Mouse (Mus musculus): ENCODE data around the gene Mob1a. TPM values are rescaled to one million over a fixed set of nuclear protein-coding genes. Genes with fewer than 3 reads are reported as not detected.

Gene Mob1a
- polyA plus RNA-seq, 1 experiment, result 30.8 TPM

DNA sequence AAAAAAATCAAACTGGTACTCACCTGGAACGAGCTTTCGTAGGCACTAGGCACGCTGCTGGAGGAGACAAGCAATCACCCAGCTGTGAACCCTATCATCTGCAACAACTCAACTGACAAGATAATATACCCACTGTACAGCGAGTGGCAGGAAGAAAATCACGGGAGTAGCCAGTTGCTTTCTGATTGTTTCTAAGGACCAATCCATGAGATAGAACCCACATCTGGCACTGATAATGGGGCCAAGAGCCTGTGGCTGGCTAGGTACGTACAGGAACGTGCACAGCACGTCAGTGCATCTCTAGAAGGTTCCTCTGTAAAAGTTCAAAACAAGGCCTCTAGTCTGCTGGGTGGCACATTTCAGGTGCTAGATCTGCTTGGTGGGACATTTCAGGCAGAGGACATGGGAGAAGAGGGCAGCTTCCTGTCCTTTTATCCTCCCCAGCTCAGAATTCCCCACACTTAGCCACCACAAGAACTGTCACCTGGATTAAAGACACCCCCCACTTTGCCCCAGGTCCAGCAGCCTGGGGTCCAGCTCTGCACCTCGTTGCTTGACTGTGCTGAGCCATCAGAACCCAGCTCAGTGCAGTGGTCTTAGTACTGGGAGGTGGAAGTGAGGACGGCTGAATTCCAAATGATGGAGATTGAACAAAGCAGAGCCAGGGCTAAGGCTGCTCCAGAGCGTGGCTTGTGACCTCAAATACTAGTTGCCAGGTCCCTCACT is 35.9 kb downstream of the Mob1a start:
- TF ChIP-seq USF1 (IDR thresholded peaks at IDR 0.05; ENCODE audit: low read depth), result no peak
- no peak for TF ChIP-seq MYOG (IDR thresholded peaks at IDR 0.05; ENCODE audit: control insufficient read depth, extremely low read depth, insufficient read length)
- no peak for TF ChIP-seq FOSL1 (IDR thresholded peaks at IDR 0.05; ENCODE audit: insufficient read depth, low read length, poor library complexity, severe bottlenecking)
- TF ChIP-seq MAX (IDR thresholded peaks at IDR 0.05), result no peak
- TF ChIP-seq CEBPB (IDR thresholded peaks at IDR 0.05; ENCODE audit: low read depth), result no peak
- TF ChIP-seq MYOD1 (IDR thresholded peaks at IDR 0.05; ENCODE audit: control insufficient read depth, insufficient read length, low read depth), result no peak
- TF ChIP-seq CTCF (IDR thresholded peaks at IDR 0.05; ENCODE audit: control insufficient read depth, insufficient read depth, insufficient read length), result no peak
- Histone ChIP-seq H3K79me3 (ENCODE audit: low read depth) (no peaks in the 10 kb centered on the region), H3K36me3 (ENCODE audit: control insufficient read depth, insufficient read depth) (peaks cover 56% of the 10 kb centered on the region), H3ac (ENCODE audit: control insufficient read depth, insufficient read length, low read depth) (no peak overlapping the region), H3K4me3 (ENCODE audit: insufficient read depth, poor library complexity, severe bottlenecking) (no peak overlapping the region), H3K79me2 (ENCODE audit: control insufficient read depth, insufficient read depth) (no peaks in the 10 kb centered on the region), H3K27me3 (ENCODE audit: control insufficient read depth, insufficient read depth, insufficient read length) (no peaks in the 10 kb centered on the region)

DNA sequence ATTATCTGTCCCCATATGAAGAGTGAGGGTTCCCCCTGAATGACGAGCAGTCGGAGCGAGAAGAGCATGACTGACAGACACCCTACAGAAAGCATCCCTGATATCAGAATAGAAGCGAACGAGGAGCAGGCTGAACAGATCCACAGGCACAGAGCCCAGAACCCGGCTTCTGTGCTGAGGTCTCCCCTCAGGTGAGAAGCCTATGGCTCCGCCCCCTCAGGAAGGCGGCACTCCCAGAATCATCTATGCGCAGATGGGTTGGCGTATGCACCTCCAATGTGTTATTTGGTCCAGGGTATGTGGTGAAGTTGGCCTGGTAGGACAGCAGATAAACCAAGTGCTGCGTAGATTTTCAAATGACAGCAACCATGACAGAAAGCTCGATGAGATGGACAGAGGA is 37.3 kb downstream of the Mob1a start:
- peaks cover 56% of the 10 kb centered on the region for H3K36me3 ChIP-seq (ENCODE audit: control insufficient read depth, insufficient read depth)
- no peak overlapping the region for H3ac ChIP-seq (ENCODE audit: control insufficient read depth, insufficient read length, low read depth)

DNA sequence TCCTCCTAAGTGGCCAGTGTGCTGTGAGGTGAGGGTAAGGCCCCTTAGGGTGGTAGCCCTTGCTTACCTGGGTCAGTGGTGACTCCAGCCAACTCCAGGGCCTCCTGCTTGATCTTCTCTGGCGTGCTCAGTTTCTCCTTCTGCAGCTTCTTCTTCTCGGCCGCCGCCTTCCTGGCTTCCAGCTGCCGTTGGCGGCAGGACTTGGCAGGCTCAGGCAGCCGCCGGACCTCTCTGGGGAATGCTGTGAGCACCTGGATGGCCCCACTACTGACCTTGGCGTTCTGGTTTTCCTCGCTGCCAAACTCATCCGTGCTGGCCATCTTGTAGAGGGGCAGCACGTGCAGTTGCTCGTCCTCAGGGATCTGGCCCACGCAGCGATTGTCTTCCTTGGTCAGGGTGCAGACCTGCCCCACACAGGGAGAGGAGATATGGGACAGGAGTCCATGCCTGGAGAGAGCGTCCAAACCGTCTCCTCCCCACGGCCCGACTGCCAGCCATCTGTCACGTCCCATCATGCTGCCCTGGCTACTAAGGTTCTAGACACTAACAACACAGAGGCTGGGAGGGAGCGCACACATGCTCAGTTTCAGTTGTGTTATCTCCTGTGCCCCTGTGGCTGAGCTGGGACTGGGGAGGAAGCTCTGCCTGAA is 44.6 kb downstream of the Mob1a start:
- no peak overlapping the region for H3K4me3 ChIP-seq (ENCODE audit: insufficient read depth, poor library complexity, severe bottlenecking)
- no peaks in the 10 kb centered on the region for H3K79me2 ChIP-seq (ENCODE audit: control insufficient read depth, insufficient read depth)
- no peaks in the 10 kb centered on the region for H3K27me3 ChIP-seq (ENCODE audit: control insufficient read depth, insufficient read depth, insufficient read length)
- no peak for TF ChIP-seq MAX (IDR thresholded peaks at IDR 0.05)
- TF ChIP-seq FOSL1 (IDR thresholded peaks at IDR 0.05; ENCODE audit: insufficient read depth, low read length, poor library complexity, severe bottlenecking), result no peak
- H3K36me3 ChIP-seq (ENCODE audit: control insufficient read depth, insufficient read depth), result peaks cover 84% of the 10 kb centered on the region
- H3K79me3 ChIP-seq (ENCODE audit: low read depth), result no peaks in the 10 kb centered on the region
- H3ac ChIP-seq (ENCODE audit: control insufficient read depth, insufficient read length, low read depth), result no peak overlapping the region

More for the DNA sequence above, 37.3 kb downstream of the Mob1a start:
- Histone ChIP-seq H3K27me3 (ENCODE audit: control insufficient read depth, insufficient read depth, insufficient read length) (no peaks in the 10 kb centered on the region), H3K79me2 (ENCODE audit: control insufficient read depth, insufficient read depth) (no peaks in the 10 kb centered on the region), H3K79me3 (ENCODE audit: low read depth) (no peaks in the 10 kb centered on the region), H3K4me3 (ENCODE audit: insufficient read depth, poor library complexity, severe bottlenecking) (no peak overlapping the region)
- TF ChIP-seq CTCF (IDR thresholded peaks at IDR 0.05; ENCODE audit: control insufficient read depth, insufficient read depth, insufficient read length), result no peak
- TF ChIP-seq MAX (IDR thresholded peaks at IDR 0.05), result no peak
- no peak for TF ChIP-seq FOSL1 (IDR thresholded peaks at IDR 0.05; ENCODE audit: insufficient read depth, low read length, poor library complexity, severe bottlenecking)
- no peak for TF ChIP-seq CEBPB (IDR thresholded peaks at IDR 0.05; ENCODE audit: low read depth)

DNA sequence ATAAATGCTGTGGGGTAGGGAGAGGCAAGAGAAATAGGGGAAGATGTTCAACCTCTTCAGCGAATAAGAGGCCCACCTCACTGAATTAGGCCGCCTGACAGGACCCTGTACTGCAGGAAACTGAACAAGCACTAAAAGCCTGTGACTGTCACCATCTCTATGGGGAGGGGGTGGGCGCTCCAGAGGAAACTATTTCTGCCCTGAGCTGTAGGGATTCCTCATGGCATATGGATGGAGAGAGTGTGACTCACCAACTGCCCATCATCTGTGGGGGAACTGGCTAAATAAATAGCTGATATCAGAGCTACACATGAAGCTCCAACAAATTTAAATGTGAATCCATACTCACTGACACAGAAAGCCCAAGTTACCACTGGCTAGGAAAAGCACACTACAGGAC is 45.5 kb downstream of the Mob1a start:
- H3K4me3 ChIP-seq (ENCODE audit: insufficient read depth, poor library complexity, severe bottlenecking), result no peak overlapping the region
- H3K36me3 ChIP-seq (ENCODE audit: control insufficient read depth, insufficient read depth), result peaks cover 83% of the 10 kb centered on the region
- H3K27me3 ChIP-seq (ENCODE audit: control insufficient read depth, insufficient read depth, insufficient read length), result no peaks in the 10 kb centered on the region
- no peaks in the 10 kb centered on the region for H3K79me3 ChIP-seq (ENCODE audit: low read depth)
- TF ChIP-seq USF1 (IDR thresholded peaks at IDR 0.05; ENCODE audit: low read depth), result no peak
- TF ChIP-seq MYOG (IDR thresholded peaks at IDR 0.05; ENCODE audit: control insufficient read depth, extremely low read depth, insufficient read length), result no peak
- TF ChIP-seq MAX (IDR thresholded peaks at IDR 0.05), result no peak
- no peak for TF ChIP-seq MYOD1 (IDR thresholded peaks at IDR 0.05; ENCODE audit: control insufficient read depth, insufficient read length, low read depth)
- TF ChIP-seq FOSL1 (IDR thresholded peaks at IDR 0.05; ENCODE audit: insufficient read depth, low read length, poor library complexity, severe bottlenecking), result no peak
- no peak for TF ChIP-seq CTCF (IDR thresholded peaks at IDR 0.05; ENCODE audit: control insufficient read depth, insufficient read depth, insufficient read length)
- TF ChIP-seq CEBPB (IDR thresholded peaks at IDR 0.05; ENCODE audit: low read depth), result no peak
- H3K79me2 ChIP-seq (ENCODE audit: control insufficient read depth, insufficient read depth), result no peaks in the 10 kb centered on the region
- no peak overlapping the region for H3ac ChIP-seq (ENCODE audit: control insufficient read depth, insufficient read length, low read depth)

DNA sequence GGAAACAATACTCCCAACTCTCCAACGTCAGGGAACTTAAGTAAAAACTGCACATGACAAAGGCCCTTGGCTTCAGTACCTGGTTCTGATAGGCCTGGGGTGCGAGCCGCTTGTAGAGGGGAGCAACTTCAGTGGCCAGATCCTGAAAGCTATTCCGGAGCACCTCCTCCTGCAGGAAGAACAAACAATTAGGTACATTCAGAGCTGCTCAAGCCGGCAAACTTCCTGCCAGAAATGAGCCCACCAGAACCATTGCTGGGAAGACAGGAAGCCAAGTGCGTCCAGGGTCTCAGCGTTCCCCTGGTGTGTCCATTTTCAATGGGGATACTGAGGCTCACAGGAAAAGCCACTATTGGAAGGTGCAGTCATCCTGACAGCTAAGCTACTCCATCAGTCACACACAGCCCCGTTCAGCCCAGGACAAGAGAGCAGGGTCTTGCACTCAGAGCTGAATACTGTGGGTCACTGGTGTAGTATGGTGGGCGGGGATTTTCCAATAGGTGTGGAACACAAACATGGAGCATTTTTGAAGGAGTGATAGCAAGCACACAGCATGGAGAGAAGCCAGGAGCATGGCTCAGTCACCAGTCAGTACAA is 48.0 kb downstream of the Mob1a start:
- peaks cover 88% of the 10 kb centered on the region for H3K36me3 ChIP-seq (ENCODE audit: control insufficient read depth, insufficient read depth)
- TF ChIP-seq MYOG (IDR thresholded peaks at IDR 0.05; ENCODE audit: control insufficient read depth, extremely low read depth, insufficient read length) (no peak), CEBPB (IDR thresholded peaks at IDR 0.05; ENCODE audit: low read depth) (no peak), MAX (IDR thresholded peaks at IDR 0.05) (no peak), USF1 (IDR thresholded peaks at IDR 0.05; ENCODE audit: low read depth) (no peak), CTCF (IDR thresholded peaks at IDR 0.05; ENCODE audit: control insufficient read depth, insufficient read depth, insufficient read length) (no peak), MYOD1 (IDR thresholded peaks at IDR 0.05; ENCODE audit: control insufficient read depth, insufficient read length, low read depth) (no peak), FOSL1 (IDR thresholded peaks at IDR 0.05; ENCODE audit: insufficient read depth, low read length, poor library complexity, severe bottlenecking) (no peak)
- H3K79me2 ChIP-seq (ENCODE audit: control insufficient read depth, insufficient read depth), result no peaks in the 10 kb centered on the region
- H3ac ChIP-seq (ENCODE audit: control insufficient read depth, insufficient read length, low read depth), result no peak overlapping the region
- H3K79me3 ChIP-seq (ENCODE audit: low read depth), result no peaks in the 10 kb centered on the region
- H3K27me3 ChIP-seq (ENCODE audit: control insufficient read depth, insufficient read depth, insufficient read length), result no peaks in the 10 kb centered on the region
- H3K4me3 ChIP-seq (ENCODE audit: insufficient read depth, poor library complexity, severe bottlenecking), result no peak overlapping the region

All from C2C12 (cell line).